In the genomic region with DNA sequence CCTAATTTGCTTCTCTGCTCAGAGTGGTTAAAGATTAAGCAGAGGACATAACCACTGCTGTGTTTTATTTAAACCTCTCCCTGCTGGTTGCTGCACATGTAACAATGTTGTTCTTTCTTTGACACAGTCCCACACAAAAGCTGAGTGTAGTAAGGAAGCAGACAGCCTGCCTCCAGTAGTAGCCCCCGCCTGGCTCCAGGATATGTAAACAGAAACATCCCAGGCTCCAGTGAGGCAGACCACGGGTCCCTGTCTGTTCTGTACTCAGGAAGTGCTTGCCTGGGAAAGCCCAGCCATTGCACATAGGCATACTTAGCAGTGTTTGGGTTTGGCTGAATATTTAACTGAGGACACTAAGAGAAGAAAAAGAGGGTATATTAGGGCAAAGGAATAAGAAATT, we compare ENCODE assay signal across 8 mouse cellular contexts.
DNase-seq lines count a peak whose midpoint lies in the region; ATAC-seq and TF ChIP-seq lines count a peak whose summit lies in the region.

No protein-coding gene starts in this region.

- no peak for TF ChIP-seq CTCF in lung, embryonic 14.5 days (IDR thresholded peaks at IDR 0.05; ENCODE audit: low read depth)

- H3K4me3 ChIP-seq in embryonic facial prominence, embryonic 10.5 days = no peak overlapping the region
- H3K4me3 ChIP-seq in lung, embryonic 14.5 days (ENCODE audit: low read depth, low read length) = no peak overlapping the region
- no peak overlapping the region for H3K4me3 ChIP-seq in stomach, embryonic 16.5 days (replicated peaks; ENCODE audit: low read length)

- H3K4me1 ChIP-seq in embryonic facial prominence, embryonic 10.5 days = peaks cover 18% of the 10 kb centered on the region
- H3K4me1 ChIP-seq in lung, embryonic 14.5 days (ENCODE audit: insufficient read depth) = no peaks in the 10 kb centered on the region
- H3K4me1 ChIP-seq in stomach, embryonic 16.5 days (ENCODE audit: control insufficient read depth, insufficient read depth, low read length) = peaks cover 6% of the 10 kb centered on the region; the same call in 1 of the 2 replicates

- H3K9ac ChIP-seq in lung, embryonic 14.5 days = no peak overlapping the region
- H3K9ac ChIP-seq in stomach, embryonic 16.5 days (ENCODE audit: low read length) = no peak overlapping the region

- H3K4me2 ChIP-seq in lung, embryonic 14.5 days = no peak overlapping the region
- no peak overlapping the region for H3K4me2 ChIP-seq in stomach, embryonic 16.5 days (ENCODE audit: low read depth, low read length)

- DNase-seq in 3T3-L1 (ENCODE audit: low read depth, low spot score) = peak; percentile 8
- DNase-seq in embryonic facial prominence, embryonic 10.5 days (ENCODE audit: low spot score) = peak; percentile 63
- DNase-seq in heart, postnatal 14 days = peak; percentile 16 to 29
- peak; percentile 50 to 70 for DNase-seq in kidney, postnatal 4 days
- peak; percentile 79 for DNase-seq in lung, embryonic 14.5 days
- DNase-seq in cerebellum, postnatal 25 days = no peak
- DNase-seq in cerebellum, adult 11 months = no peak

- H3K27me3 ChIP-seq in embryonic facial prominence, embryonic 10.5 days (replicated peaks; ENCODE audit: low read depth, poor library complexity, severe bottlenecking) = no peaks in the 10 kb centered on the region
- no peaks in the 10 kb centered on the region for H3K27me3 ChIP-seq in lung, embryonic 14.5 days (ENCODE audit: insufficient read depth, low read length)
- no peaks in the 10 kb centered on the region for H3K27me3 ChIP-seq in stomach, embryonic 16.5 days (ENCODE audit: control insufficient read depth, insufficient read depth, low read length)

- peak; percentile 79 for ATAC-seq in lung, embryonic 14.5 days (ENCODE audit: insufficient read depth)
- peak; percentile 80; the same call in 1 of the 2 replicates for ATAC-seq in stomach, embryonic 16.5 days (ENCODE audit: insufficient read depth, low FRiP score)

- peaks cover 4% of the 10 kb centered on the region; the same call in 1 of the 2 replicates for H3K36me3 ChIP-seq in embryonic facial prominence, embryonic 10.5 days (replicated peaks)
- H3K36me3 ChIP-seq in lung, embryonic 14.5 days (ENCODE audit: insufficient read depth) = no peaks in the 10 kb centered on the region
- H3K36me3 ChIP-seq in stomach, embryonic 16.5 days (ENCODE audit: control insufficient read depth, insufficient read depth, low read length) = no peaks in the 10 kb centered on the region

- 6% methylated on average over 2 of the region's 2 CpGs for WGBS in embryonic facial prominence, embryonic 10.5 days
- WGBS in lung, embryonic 14.5 days = 3% methylated on average over 2 of the region's 2 CpGs
- WGBS in stomach, embryonic 16.5 days = 4% methylated on average over 2 of the region's 2 CpGs

- no peaks in the 10 kb centered on the region for H3K9me3 ChIP-seq in embryonic facial prominence, embryonic 10.5 days
- H3K9me3 ChIP-seq in lung, embryonic 14.5 days (ENCODE audit: low read depth, low read length) = no peaks in the 10 kb centered on the region
- H3K9me3 ChIP-seq in stomach, embryonic 16.5 days (replicated peaks; ENCODE audit: control insufficient read depth, low read length) = no peaks in the 10 kb centered on the region

- H3K27ac ChIP-seq in embryonic facial prominence, embryonic 10.5 days (replicated peaks) = no peak overlapping the region
- H3K27ac ChIP-seq in lung, embryonic 14.5 days (ENCODE audit: low read depth) = peak overlapping the region; percentile 19; the same call in 1 of the 2 replicates
- peak overlapping the region; percentile 60; the same call in 1 of the 2 replicates for H3K27ac ChIP-seq in stomach, embryonic 16.5 days (ENCODE audit: low read length)

- intact Hi-C loops in heart, postnatal 14 days (cut with DNase I) = no loop called here

Comparison
In these comparisons a context has a peak if more than half of its experiments do, and no peak if none do; other contexts are left out.
1. DNase-seq: peak in 3T3-L1 (single experiment), embryonic facial prominence, embryonic 10.5 days (single experiment), heart, postnatal 14 days (2 of 2), kidney, postnatal 4 days (2 of 2) and lung, embryonic 14.5 days (single experiment); none in cerebellum, postnatal 25 days (0 of 2) and cerebellum, adult 11 months (single experiment).